Mouse (Mus musculus) liver, postnatal 0 days (tissue): Measurements from ENCODE around the gene Rab33a.

ENCODE experiments used
- CTCF ChIP-seq: sonication (generic); IDR thresholded peaks from 2 replicates; pipeline ENCODE4 v1.5.1; 2016; ENCODE audit warnings: antibody characterized with exemption, low read depth
- EP300 ChIP-seq: IDR thresholded peaks from 2 replicates; pipeline ENCODE4 v1.6.1; 2016; ENCODE audit warnings: antibody characterized with exemption, low read depth, mild to moderate bottlenecking

- TF ChIP-seq CTCF (no peak), EP300 (no peak)
Observed at GRCm38 (mm10) chrX:48519549-48520085, 532 bp downstream of the Rab33a start.
